Mouse (Mus musculus): ENCODE measurements around the gene Hk3. TPM values are rescaled to one million over a fixed set of nuclear protein-coding genes. Genes with fewer than 3 reads are reported as not detected.

Hk3 gene
- polyA plus RNA-seq, 1 experiment = 0.74 TPM

DNA sequence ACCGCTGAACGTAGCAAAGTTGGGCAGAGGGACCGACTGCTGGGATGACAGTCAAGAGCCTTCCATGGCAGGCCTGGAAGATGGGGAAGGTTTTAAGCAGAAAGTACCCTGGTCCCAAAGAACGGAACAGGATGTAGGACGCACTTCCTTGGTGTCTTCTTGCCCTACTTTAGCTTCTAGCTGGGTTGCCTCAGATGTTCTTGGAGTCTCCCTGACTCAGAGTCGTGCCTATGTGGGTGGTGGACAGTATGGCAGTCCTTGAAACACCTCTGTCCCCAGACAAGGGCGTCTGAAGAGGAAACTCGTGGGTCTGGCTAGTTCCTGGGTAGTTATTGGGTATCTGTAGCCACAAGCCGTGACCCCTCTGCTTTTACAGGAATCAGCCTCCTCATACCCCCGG lies 19.1 kb downstream of the Hk3 start:
- no peak for DNase-seq
- peaks cover 9% of the 10 kb centered on the region; the same call in 1 of the 2 replicates for H3K4me1 ChIP-seq (ENCODE audit: control insufficient read depth, insufficient read depth, low read length)
- no peak overlapping the region for H3K27ac ChIP-seq (ENCODE audit: insufficient read depth, low read length)
- TF ChIP-seq CTCF (IDR thresholded peaks at IDR 0.05; ENCODE audit: borderline replicate concordance, insufficient read depth, low read depth, low read length) (no peak), POLR2A (IDR thresholded peaks at IDR 0.05; ENCODE audit: borderline replicate concordance, insufficient read depth, low read length) (no peak)
- H3K4me3 ChIP-seq (replicated peaks; ENCODE audit: insufficient read depth, low read depth, low read length) = no peak overlapping the region
- H3K27me3 ChIP-seq (ENCODE audit: control insufficient read depth, insufficient read depth, low read length) = no peaks in the 10 kb centered on the region
- WGBS = 84% methylated on average over 10 of the region's 10 CpGs

DNA sequence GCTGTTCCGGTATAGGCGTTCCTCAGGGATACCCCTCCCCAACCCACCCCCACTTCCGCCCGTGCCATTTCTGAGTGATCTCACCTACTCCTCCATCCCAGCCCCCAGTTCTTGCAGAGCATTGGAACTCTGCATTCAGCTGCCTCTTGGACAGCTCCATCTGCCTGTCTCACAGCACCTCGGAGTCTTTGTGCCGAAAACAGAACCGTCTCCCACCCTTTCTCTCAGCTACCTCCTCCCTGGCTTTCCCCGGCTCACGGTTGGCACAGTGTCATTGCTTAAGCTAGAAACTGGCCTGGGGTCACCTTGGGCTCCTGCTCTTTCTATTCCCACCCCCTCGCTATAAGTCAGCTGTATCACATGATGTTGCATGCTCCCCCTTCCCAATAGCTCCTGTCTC lies 20.8 kb downstream of the Hk3 start:
- no peak overlapping the region for H3K27ac ChIP-seq (ENCODE audit: insufficient read depth, low read length)
- H3K4me3 ChIP-seq (replicated peaks; ENCODE audit: insufficient read depth, low read depth, low read length) = no peak overlapping the region
- H3K27me3 ChIP-seq (ENCODE audit: control insufficient read depth, insufficient read depth, low read length) = no peaks in the 10 kb centered on the region
- TF ChIP-seq CTCF (IDR thresholded peaks at IDR 0.05; ENCODE audit: borderline replicate concordance, insufficient read depth, low read depth, low read length) (no peak), POLR2A (IDR thresholded peaks at IDR 0.05; ENCODE audit: borderline replicate concordance, insufficient read depth, low read length) (no peak)
- peaks cover 9% of the 10 kb centered on the region; the same call in 1 of the 2 replicates for H3K4me1 ChIP-seq (ENCODE audit: control insufficient read depth, insufficient read depth, low read length)
- DNase-seq = no peak
- 73% methylated on average over 10 of the region's 10 CpGs for WGBS

- no peak overlapping the region for H3K4me3 ChIP-seq (replicated peaks; ENCODE audit: insufficient read depth, low read depth, low read length)
- peaks cover 6% of the 10 kb centered on the region for H3K4me1 ChIP-seq (ENCODE audit: control insufficient read depth, insufficient read depth, low read length)
- no peaks in the 10 kb centered on the region for H3K27me3 ChIP-seq (ENCODE audit: control insufficient read depth, insufficient read depth, low read length)
- no peak for DNase-seq
- WGBS = 85% methylated on average over 8 of the region's 8 CpGs
- H3K27ac ChIP-seq (ENCODE audit: insufficient read depth, low read length) = no peak overlapping the region
- TF ChIP-seq CTCF (IDR thresholded peaks at IDR 0.05; ENCODE audit: borderline replicate concordance, insufficient read depth, low read depth, low read length) = no peak
- TF ChIP-seq POLR2A (IDR thresholded peaks at IDR 0.05; ENCODE audit: borderline replicate concordance, insufficient read depth, low read length) = no peak
These were observed 23.6 kb downstream of the Hk3 start for GRCm38 (mm10) chr13:54997568-54997967.

DNA sequence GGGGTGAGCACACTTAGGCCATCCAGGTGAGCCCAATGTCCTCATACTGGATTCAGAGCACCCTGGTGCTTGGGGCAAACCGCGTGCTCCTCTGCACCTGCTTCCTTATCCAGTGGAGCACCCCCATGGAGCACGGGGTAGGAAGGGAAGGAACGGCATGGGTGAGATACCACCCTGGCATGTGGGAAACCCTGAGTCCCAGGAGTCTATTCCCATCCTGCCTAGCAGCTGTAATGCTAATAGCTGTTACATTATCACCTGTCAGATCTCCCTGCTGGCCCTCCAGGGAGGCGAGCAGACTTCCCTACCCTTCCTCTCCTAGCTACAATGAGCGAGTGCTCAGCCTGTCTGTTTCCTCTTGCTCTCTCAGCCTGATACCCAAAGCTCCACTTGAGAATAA lies 26.0 kb downstream of the Hk3 start:
- no peak for TF ChIP-seq POLR2A (IDR thresholded peaks at IDR 0.05; ENCODE audit: borderline replicate concordance, insufficient read depth, low read length)
- TF ChIP-seq CTCF (IDR thresholded peaks at IDR 0.05; ENCODE audit: borderline replicate concordance, insufficient read depth, low read depth, low read length) = no peak
- 84% methylated on average over 6 of the region's 6 CpGs for WGBS

GRCm38 (mm10) chr13:54994576-54994975 lies 26.6 kb downstream of the Hk3 start:
- H3K4me1 ChIP-seq (ENCODE audit: control insufficient read depth, insufficient read depth, low read length) = peaks cover 24% of the 10 kb centered on the region
- H3K27ac ChIP-seq (ENCODE audit: insufficient read depth, low read length) = no peak overlapping the region
- 62% methylated on average over 4 of the region's 4 CpGs for WGBS

More for the DNA sequence above, 26.0 kb downstream of the Hk3 start:
- no peak overlapping the region for H3K27ac ChIP-seq (ENCODE audit: insufficient read depth, low read length)
- peaks cover 22% of the 10 kb centered on the region for H3K4me1 ChIP-seq (ENCODE audit: control insufficient read depth, insufficient read depth, low read length)
- no peaks in the 10 kb centered on the region for H3K27me3 ChIP-seq (ENCODE audit: control insufficient read depth, insufficient read depth, low read length)
- H3K4me3 ChIP-seq (replicated peaks; ENCODE audit: insufficient read depth, low read depth, low read length) = no peak overlapping the region
- DNase-seq = no peak

DNA sequence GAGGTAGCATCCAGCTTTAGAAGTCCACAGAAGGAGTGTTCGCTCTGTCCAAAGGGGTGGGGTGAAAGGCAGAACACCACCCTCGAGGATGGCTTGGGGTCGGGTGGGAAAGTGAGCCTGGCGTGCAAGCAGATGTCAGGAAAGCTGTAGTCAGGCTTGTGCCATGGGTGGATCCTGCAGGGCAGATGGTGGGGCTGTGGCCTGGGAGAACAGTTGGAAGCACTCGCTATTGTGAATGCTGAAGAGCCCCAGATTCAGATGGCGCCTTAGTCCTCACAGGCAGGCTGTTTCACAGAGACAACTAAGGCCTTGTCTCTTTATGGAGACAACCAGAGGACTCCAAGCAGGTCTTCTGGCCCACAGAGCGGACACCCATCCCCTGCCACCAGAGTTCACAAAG lies 29.0 kb downstream of the Hk3 start:
- DNase-seq = no peak
- Histone ChIP-seq H3K4me1 (ENCODE audit: control insufficient read depth, insufficient read depth, low read length) (peaks cover 32% of the 10 kb centered on the region), H3K27ac (ENCODE audit: insufficient read depth, low read length) (no peak overlapping the region), H3K4me3 (replicated peaks; ENCODE audit: insufficient read depth, low read depth, low read length) (no peak overlapping the region), H3K27me3 (ENCODE audit: control insufficient read depth, insufficient read depth, low read length) (no peaks in the 10 kb centered on the region)
- WGBS = 36% methylated on average over 7 of the region's 7 CpGs
- TF ChIP-seq CTCF (IDR thresholded peaks at IDR 0.05; ENCODE audit: borderline replicate concordance, insufficient read depth, low read depth, low read length) = no peak
- TF ChIP-seq POLR2A (IDR thresholded peaks at IDR 0.05; ENCODE audit: borderline replicate concordance, insufficient read depth, low read length) = no peak

More at GRCm38 (mm10) chr13:54994576-54994975, 26.6 kb downstream of the Hk3 start:
- H3K4me3 ChIP-seq (replicated peaks; ENCODE audit: insufficient read depth, low read depth, low read length) = no peak overlapping the region
- H3K27me3 ChIP-seq (ENCODE audit: control insufficient read depth, insufficient read depth, low read length) = no peaks in the 10 kb centered on the region
- no peak for TF ChIP-seq POLR2A (IDR thresholded peaks at IDR 0.05; ENCODE audit: borderline replicate concordance, insufficient read depth, low read length)
- TF ChIP-seq CTCF (IDR thresholded peaks at IDR 0.05; ENCODE audit: borderline replicate concordance, insufficient read depth, low read depth, low read length) = no peak
- DNase-seq = no peak

GRCm38 (mm10) chr13:54988181-54988760 lies 32.9 kb downstream of the Hk3 start:
- Histone ChIP-seq H3K4me3 (replicated peaks; ENCODE audit: insufficient read depth, low read depth, low read length) (no peak overlapping the region), H3K27me3 (ENCODE audit: control insufficient read depth, insufficient read depth, low read length) (no peaks in the 10 kb centered on the region), H3K4me1 (ENCODE audit: control insufficient read depth, insufficient read depth, low read length) (peaks cover 49% of the 10 kb centered on the region), H3K27ac (ENCODE audit: insufficient read depth, low read length) (no peak overlapping the region)
- 41% methylated on average over 7 of the region's 7 CpGs for WGBS
- DNase-seq = no peak
- no peak for TF ChIP-seq POLR2A (IDR thresholded peaks at IDR 0.05; ENCODE audit: borderline replicate concordance, insufficient read depth, low read length)
- TF ChIP-seq CTCF (IDR thresholded peaks at IDR 0.05; ENCODE audit: borderline replicate concordance, insufficient read depth, low read depth, low read length) = no peak

GRCm38 (mm10) chr13:54987405-54987804 lies 33.8 kb downstream of the Hk3 start:
- Histone ChIP-seq H3K27ac (ENCODE audit: insufficient read depth, low read length) (no peak overlapping the region), H3K4me1 (ENCODE audit: control insufficient read depth, insufficient read depth, low read length) (peaks cover 44% of the 10 kb centered on the region), H3K27me3 (ENCODE audit: control insufficient read depth, insufficient read depth, low read length) (no peaks in the 10 kb centered on the region), H3K4me3 (replicated peaks; ENCODE audit: insufficient read depth, low read depth, low read length) (no peak overlapping the region)
- 67% methylated on average over 9 of the region's 9 CpGs for WGBS
- no peak for DNase-seq
- TF ChIP-seq CTCF (IDR thresholded peaks at IDR 0.05; ENCODE audit: borderline replicate concordance, insufficient read depth, low read depth, low read length) (no peak), POLR2A (IDR thresholded peaks at IDR 0.05; ENCODE audit: borderline replicate concordance, insufficient read depth, low read length) (no peak)
